Mouse (Mus musculus): ENCODE results near the gene Cdon. TPM values are rescaled to one million over a fixed set of nuclear protein-coding genes. Genes with fewer than 3 reads are reported as not detected.

Cdon gene
- total RNA-seq, 2 experiments from 2014 or later, result 13.0 to 14.1 TPM

DNA sequence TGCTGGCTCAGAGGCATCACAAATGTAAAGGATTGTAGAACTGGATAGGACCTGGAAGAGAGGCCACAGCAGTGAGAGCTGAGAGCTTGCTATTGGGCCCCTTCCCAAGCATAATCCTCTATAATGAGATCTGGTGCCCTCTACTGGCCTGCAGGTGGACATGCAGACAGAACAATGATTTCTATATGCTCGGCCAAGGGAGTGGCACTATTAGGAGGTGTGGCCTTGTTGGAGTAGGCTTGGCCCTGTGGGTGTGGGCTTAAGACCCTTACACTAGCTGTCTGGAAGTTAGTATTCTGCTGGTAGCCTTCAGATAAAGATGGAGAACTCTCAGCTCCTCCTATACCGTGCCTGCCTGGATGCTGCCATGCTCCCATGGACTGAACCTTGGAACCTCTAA lies 114.2 kb downstream of the Cdon start:
- peak; percentile 45 for DNase-seq
- intact Hi-C loops (cut with DNase I), result loop anchor here (2.0 kb wide), 1 partner anchor 252 kb away; no protein-coding TSS in a partner anchor

DNA sequence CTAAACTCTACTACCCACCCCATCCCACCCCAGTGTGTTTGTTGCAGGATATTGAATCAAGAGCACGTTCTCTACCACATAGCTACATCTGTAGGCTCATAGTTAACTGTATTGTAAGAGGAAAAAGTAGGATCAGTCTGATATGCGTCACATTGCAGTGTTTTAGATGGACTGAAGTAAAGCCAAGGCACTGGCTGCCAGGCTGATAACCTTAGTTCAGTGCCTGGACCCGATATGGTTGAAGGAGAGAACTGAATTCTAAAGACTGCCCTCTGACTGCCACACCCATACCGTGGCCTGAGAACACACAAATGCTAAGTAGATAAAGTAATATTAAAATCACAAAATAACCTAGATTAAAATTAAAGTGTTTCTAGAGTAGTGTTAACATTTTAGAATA lies 114.9 kb downstream of the Cdon start:
- intact Hi-C loops (cut with DNase I), result loop anchor here (2.0 kb wide), 1 partner anchor 253 kb away; no protein-coding TSS in a partner anchor
- no peak for DNase-seq

DNA sequence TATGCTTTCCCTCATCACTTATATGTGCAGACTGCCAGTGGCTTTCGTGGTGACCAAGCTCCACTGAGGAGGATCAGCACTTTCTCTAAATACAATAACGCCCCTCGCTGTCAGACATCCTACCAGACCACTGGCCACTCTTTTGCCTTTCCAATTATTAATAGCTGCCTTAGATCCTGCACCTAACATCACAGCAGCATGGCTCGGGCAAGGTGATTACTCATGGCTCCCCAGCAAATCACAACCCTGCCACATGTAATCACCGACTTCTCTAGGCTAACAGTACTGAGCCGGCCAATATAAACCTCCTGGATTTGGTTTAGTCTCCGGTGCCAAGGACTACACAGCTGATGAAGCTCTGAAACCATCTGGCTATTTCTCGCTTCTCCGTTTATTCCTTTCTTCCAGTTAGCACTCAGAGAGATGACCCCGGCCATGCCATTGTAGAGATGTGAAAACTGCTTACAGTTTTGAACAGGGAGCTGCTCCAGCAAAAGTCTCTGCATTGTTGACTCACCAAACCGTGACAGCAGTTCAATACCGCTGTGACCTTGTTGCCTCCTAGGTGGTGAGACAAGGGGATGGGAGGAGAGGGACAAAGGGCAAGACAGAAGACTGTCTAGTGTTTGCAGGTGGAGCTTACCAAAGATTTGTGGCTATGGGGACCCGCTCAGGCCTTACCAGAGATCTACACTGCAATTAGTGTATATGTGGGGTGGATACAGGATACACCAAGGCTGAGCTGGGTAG lies 118.2 kb downstream of the Cdon start:
- no peak for DNase-seq
- intact Hi-C loops (cut with DNase I), result no loop called here

DNA sequence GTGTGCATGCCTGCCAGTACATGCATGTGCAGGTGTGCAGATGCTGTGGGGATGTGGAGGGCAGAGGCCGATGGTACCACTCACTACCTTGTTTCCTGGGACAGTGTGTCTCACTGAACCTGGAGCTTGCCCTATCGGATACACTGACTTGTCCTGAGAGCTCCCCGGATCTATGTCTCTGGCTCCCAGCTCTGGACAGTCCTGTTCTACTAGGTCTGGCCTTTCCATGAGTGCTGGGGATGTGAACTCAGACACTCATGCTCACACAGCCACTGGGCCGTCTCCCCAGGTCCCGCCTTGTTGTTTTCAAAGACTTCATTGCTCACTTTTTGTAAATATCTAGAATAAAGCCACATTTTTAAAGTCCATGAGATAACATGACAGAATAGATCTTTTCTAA lies 120.1 kb downstream of the Cdon start:
- intact Hi-C loops (cut with DNase I), result loop anchor here (10.0 kb wide), 1 partner anchor 326 kb away; the partner anchor contains the start of gene Foxred1
- DNase-seq, result no peak

DNA sequence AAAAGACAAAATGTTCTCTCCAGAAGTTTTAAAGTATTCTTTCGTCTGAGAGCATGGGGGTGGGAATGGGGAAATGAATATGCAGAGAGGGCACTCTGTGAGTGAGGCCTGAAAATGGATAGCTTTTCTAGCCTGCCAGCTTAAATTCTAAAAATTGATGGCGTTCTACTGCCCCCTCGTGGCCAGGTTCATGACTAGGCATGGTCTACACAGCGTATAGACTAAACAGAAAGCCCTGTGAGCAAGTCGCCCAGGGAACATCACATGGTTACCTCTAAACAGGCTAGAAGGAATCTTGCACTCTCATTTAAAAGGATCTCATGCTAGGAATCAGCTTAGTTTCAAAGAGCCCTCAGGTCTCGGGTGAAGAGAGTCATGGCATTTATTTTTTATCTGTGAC lies 120.6 kb downstream of the Cdon start:
- peak; percentile 85 for DNase-seq
- intact Hi-C loops (cut with DNase I), result loop anchor here (10.0 kb wide), 1 partner anchor 327 kb away; the partner anchor contains the start of gene Foxred1

DNA sequence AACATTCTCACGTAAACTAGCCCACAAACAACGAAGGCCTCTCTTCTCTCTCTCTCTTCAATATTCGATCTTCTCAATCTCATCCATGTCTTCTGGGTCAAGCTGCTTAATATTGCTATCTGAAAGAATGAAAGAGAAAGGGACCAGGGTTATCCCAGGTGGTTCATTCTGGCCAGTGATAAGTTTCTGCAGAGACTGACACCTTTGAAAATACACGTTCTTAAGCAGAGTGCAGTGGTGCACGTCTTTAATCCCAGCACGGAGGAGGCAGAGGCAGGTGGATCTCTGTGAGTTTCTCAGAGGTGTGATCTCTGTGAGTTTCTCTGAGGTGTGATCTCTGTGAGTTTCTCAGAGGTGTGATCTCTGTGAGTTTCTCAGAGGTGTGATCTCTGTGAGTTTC lies 121.0 kb downstream of the Cdon start:
- no peak for DNase-seq
- intact Hi-C loops (cut with DNase I), result loop anchor here (10.0 kb wide), 1 partner anchor 327 kb away; the partner anchor contains the start of gene Foxred1

DNA sequence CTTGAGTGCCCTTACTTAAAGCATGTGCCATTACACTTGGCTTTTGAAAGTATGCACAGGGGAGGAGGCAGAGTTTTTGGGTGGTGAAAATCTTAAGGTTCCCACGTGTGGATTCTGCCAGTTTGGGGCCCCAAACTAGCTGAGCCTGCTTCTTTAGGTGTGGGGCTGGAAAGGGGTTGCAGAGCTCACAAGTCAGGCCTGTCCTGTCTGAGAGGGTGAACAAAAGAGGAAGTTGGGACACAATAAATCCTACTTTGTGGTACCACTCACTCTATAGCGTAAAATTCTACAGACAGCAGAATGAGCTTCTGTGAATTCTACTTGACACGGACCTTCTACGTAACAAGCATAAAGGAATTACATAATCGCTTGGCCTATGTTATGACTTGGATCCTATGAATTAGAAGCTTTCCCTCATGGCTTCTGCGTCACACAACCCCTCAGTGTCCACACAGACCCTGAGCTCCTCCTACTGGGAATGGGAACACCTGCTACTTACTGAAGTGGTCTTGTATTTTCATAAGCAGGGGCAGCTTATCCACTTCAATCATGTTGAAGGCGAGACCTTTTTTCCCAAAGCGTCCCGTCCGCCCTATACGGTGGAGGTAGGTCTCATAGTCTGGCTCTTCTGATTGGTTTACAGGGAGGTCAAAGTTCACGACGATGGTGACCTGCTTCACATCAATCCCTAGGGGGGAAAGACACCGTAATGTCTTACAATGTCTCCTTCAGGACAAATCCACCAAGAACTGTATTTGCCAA lies 122.4 kb downstream of the Cdon start:
- intact Hi-C loops (cut with DNase I), result loop anchor here (10.0 kb wide), 1 partner anchor 328 kb away; the partner anchor contains the start of gene Foxred1
- DNase-seq, result no peak

DNA sequence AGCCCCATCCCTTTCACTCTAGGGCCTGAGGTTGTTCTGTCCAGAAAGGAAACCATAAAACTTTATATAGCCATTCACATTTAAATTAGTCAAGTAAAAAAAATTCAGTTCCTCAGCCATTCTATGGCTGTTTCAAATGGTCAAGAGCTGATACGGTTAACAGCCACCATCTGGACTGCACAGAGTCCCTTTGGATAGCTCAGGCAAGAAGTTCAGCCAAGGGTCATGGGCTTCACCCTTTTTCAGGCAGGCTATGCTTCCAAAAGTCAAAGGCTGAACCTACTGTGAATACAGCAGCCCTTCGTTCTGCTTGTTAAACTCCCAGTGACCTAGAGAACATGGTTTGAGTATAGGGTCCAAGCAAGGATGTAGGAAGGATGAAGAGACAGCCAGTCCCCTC lies 123.7 kb downstream of the Cdon start:
- intact Hi-C loops (cut with DNase I), result loop anchor here (10.0 kb wide), 1 partner anchor 330 kb away; the partner anchor contains the start of gene Foxred1
- no peak for DNase-seq

DNA sequence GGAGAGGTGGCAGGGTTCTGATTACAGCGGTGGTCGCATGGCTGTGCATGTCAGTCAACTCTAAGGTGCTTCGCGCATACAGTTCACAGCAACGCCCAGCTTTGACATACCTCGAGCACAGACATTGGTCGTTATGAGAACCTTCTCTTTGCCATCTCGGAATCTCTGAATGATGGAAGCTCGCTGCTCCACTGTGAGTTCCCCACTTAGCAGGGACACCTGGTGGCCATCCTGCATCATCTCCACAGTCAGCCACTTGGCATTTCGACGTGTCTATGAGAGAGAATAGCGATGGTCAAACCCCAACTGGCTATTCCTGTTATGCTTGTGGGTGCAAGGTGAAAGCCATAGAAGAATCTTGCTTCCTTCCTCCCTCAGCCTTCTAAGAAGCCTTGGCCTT lies 124.8 kb downstream of the Cdon start:
- no peak for DNase-seq
- intact Hi-C loops (cut with DNase I), result loop anchor here (10.0 kb wide), 1 partner anchor 331 kb away; the partner anchor contains the start of gene Foxred1

DNA sequence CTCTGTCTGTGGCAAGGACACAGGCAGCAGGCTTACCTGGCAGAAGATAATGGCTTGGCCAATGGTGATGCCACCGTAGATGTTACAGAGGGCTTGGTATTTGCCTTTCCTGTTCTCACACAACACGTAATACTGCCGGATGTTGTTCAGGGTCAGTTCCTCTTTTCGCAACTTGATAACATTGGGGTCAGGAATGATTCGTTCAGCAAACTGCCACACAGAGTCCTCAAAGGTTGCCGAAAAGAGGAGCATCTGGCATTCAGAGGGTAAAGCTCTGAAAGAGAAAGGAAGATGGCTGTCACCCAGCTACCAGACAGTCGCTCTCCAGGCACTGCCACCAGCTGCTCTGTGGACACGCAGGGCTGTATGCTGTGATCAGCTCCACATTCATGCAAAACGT lies 125.8 kb downstream of the Cdon start:
- DNase-seq, result no peak
- intact Hi-C loops (cut with DNase I), result loop anchor here (10.0 kb wide), 1 partner anchor 332 kb away; the partner anchor contains the start of gene Foxred1

DNA sequence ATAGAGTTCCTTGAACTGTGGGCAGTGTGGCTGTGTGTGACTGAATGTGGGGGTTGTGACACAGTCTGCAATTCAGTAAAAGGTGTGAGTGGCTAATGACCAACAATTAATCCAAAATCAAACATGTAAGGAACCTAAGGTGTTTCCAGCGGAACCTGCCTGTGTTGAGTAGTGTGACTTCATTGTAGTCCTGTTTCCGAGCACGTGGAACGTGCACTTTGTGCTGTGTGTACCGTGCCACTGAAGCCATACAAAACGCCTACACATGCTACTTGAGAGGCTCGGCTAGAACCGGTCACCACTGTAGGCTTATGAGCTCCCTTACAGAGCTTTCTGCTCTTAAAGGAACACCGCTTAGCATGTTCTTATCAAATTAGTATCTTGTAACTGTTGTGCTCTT lies 127.5 kb downstream of the Cdon start:
- intact Hi-C loops (cut with DNase I), result loop anchor here (10.0 kb wide), 1 partner anchor 334 kb away; the partner anchor contains the start of gene Foxred1
- DNase-seq, result no peak

DNA sequence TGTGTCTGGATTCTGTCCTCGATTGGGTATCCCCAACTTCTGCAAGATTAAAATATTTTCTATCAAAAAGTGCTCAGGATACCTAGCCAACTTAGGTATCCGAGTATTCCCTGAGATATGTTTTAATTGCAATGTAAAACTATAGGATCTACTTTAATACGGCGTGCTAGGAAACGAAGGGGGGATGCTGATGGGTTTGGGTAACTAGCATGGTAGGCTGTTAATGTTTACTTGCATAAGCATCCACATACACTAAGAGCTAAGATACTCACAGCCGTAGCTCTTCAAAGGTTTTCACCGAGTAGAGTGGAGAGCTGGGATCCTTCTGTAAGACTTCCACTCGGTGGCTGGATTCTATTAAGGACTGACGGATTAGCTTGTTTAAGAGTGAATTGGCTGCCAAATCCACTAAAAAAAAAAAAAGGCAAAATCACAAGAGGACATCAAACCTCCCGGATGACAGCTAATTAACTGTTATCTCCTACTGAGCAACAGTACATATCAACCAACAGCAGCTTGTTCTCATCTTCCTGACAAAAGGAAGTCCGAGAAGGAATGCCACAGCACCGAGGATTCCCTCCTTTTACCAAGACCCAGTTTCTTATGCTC lies 135.7 kb downstream of the Cdon start:
- intact Hi-C loops (cut with DNase I), result no loop called here
- no peak for DNase-seq

Other genes starting within 250 kb of the Cdon start
- 10 to 100 TPM; 25.9 to 27.2 TPM for gene Dcps, start 245.1 kb upstream of the Cdon start, total RNA-seq (2021)
- gene Srpr, start 221.0 kb upstream of the Cdon start, total RNA-seq (2021), result 10 to 100 TPM; 39.0 to 40.4 TPM
- gene Tirap, start 220.8 kb upstream of the Cdon start, total RNA-seq (2021), result 1 to 10 TPM; 3.3 to 3.6 TPM
- 10 to 100 TPM; 31.9 to 34.9 TPM for gene Foxred1, start 210.1 kb upstream of the Cdon start, total RNA-seq (2021)
- 10 to 100 TPM; 32.3 to 38.8 TPM for gene Fam118b, start 153.3 kb upstream of the Cdon start, total RNA-seq (2021)
- gene Rpusd4, start 153.3 kb upstream of the Cdon start, total RNA-seq (2021), result 10 to 100 TPM in 1 of 2 experiments, 1 to 10 TPM in 1; 9.1 to 12.4 TPM
- not detected for gene Gm1113, start 97.1 kb downstream of the Cdon start, total RNA-seq (2021)
- 10 to 100 TPM; 17.7 to 19.0 TPM for gene Ddx25, start 137.4 kb downstream of the Cdon start, total RNA-seq (2021)
- 10 to 100 TPM; 14.4 to 14.5 TPM for gene Pus3, start 137.5 kb downstream of the Cdon start, total RNA-seq (2021)
- 1 to 10 TPM; 1.4 to 2.3 TPM for gene Pate2, start 149.2 kb downstream of the Cdon start, total RNA-seq (2021)
- gene Hyls1, start 149.3 kb downstream of the Cdon start, total RNA-seq (2021), result 10 to 100 TPM; 11.6 to 11.9 TPM
- not detected for gene Pate4, start 190.8 kb downstream of the Cdon start, total RNA-seq (2021)
- gene Pate3, start 227.1 kb downstream of the Cdon start, total RNA-seq (2021), result not detected

Measured in left cerebral cortex, postnatal 4 days (tissue).